Mouse (Mus musculus): ENCODE measurements around the gene Tmem265. TPM values are rescaled to one million over a fixed set of nuclear protein-coding genes. Genes with fewer than 3 reads are reported as not detected.

Gene Tmem265
- polyA plus RNA-seq, 1 experiment from 2014 or later: 8.7 TPM

DNA sequence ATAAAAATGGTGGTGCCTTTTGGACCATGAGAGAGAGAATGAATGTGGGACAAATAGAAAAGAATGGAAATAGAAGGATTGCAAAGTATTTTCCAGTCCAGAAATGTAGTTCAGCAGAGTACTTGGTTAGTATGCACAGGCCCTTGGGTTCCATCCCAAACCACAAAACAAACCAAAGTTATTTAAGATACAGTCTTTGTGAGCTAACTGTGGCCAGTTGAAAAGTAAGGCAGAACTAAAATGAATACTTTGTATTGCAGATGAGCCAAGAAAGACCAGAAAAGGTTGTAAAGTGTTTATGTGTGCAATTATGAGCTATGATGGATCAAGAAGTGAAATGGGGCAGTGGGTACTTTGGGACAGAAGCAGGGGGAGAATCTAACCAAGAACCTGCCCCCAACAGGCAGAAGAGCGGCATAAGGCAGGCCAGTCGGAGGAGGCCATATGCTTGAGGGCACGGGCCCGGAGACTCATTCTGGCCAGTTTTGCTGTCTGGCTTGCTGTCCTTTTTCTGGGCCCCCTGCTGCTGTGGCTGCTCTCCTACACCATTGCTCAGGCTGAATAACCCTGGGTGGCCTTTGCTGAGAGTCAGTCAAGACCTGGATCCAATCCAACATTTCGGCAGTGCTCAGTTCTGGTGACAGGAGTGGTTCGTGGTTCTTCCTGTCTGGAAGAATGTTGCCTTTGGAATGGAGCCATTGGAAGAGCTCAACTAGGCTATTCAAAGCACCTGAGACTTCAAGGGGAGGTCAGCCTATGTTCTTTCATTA, 3.4 kb downstream of the Tmem265 start:
- Histone ChIP-seq H3K4me2 (no peak overlapping the region), H3K4me3 (replicated peaks) (no peak overlapping the region), H3K36me3 (peaks cover 86% of the 10 kb centered on the region), H3K9ac (no peak overlapping the region), H3K9me3 (replicated peaks) (no peaks in the 10 kb centered on the region), H3K27me3 (no peaks in the 10 kb centered on the region), H3K4me1 (no peaks in the 10 kb centered on the region), H3K27ac (no peak overlapping the region)
- ATAC-seq (replicated peaks; ENCODE audit: low FRiP score): no peak
- 69% methylated on average over 6 of the region's 6 CpGs for WGBS

DNA sequence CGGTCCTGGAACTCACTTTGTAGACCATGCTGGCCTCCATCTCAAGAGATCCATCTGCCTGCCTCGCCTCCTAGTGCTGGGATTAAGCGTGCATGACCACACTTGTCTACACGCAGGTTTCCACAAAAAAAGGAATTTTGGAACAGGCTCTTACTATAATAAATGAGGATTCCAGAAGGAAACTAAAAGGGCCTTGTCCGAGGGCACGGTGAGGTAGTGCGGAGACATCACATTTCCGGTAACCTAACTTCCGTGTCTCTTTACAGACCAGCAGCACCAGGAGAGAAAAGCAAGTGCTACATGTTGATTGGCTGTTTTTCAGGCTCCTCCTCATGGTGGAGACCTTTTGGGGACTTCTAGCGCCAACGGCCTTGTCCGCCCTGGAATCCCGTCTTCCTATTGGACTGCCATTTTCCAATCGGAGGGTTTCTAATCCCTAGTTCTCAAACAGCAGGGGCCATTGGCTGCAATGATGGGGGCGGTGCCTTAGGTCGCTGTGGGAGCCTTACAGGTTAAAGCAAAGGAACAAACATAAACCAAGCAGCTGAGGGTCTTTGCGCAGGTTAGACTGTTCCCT, 11.8 kb downstream of the Tmem265 start, which contains the start of gene Phkg2:
TSS of gene Phkg2 (plus strand) at position 446 of the 577 bp plus-strand sequence.
- Histone ChIP-seq H3K27ac (peak within 1 kb of the TSS; percentile 86), H3K4me3 (replicated peaks) (peak within 1 kb of the TSS; percentile 86), H3K36me3 (peaks cover 35% of the 10 kb centered on the region), H3K9ac (peak within 1 kb of the TSS; percentile 81), H3K4me2 (peak within 1 kb of the TSS; percentile 88), H3K9me3 (replicated peaks) (no peaks in the 10 kb centered on the region), H3K4me1 (peaks cover 25% of the 10 kb centered on the region), H3K27me3 (no peaks in the 10 kb centered on the region)
- ATAC-seq (replicated peaks; ENCODE audit: low FRiP score): peak; percentile 98
- under 1% methylated on average over 17 of the region's 17 CpGs for WGBS

DNA sequence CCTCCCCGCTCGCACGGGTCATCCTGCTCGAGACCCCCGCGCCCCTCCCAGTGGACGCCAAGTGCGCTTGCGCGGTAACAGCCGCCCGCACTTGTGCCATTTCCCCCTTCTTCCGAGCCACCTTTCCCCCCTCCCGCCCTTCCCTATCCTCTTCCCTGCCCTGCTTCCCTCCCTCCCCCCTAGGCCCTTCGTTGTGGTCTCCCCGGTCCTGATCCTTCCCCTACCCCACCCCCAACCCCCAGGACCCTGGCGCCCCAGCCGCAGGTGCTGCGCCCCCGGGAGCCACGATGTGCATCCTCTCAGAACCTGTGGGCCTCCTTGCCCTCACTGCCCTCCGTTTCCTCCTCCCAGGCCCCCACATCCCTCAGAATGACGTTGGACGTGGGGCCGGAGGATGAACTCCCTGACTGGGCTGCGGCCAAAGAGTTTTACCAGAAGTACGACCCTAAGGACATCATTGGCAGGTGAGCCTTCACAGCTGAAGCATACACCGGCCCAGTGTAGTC, 12.4 kb downstream of the Tmem265 start:
- Histone ChIP-seq H3K4me1 (peaks cover 25% of the 10 kb centered on the region), H3K9ac (peak overlapping the region; percentile 81), H3K36me3 (peaks cover 37% of the 10 kb centered on the region), H3K4me2 (peak overlapping the region; percentile 88), H3K27ac (peak overlapping the region; percentile 86), H3K27me3 (no peaks in the 10 kb centered on the region), H3K4me3 (replicated peaks) (peak overlapping the region; percentile 86), H3K9me3 (replicated peaks) (no peaks in the 10 kb centered on the region)
- peak; percentile 71 for ATAC-seq (replicated peaks; ENCODE audit: low FRiP score)
- WGBS: under 1% methylated on average over 28 of the region's 28 CpGs

DNA sequence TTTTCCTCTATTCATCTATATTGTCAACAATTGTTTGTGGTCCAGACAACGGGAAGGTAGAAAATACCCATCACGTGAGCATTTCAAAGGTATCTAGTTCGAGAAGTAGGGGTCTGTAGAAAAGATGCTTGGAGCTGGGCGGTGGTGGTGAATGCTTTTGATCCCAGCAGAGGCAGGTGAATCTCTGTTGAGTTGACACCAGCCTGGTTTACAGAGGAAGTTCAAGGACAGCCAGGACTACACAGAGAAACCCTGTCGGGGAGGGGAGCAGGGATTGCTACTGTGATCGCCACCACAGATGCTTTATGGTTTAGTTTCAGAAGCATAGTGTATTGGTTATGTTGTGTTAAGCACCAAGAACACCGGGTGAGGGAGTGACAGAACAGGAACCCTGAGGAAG, 12.9 kb downstream of the Tmem265 start:
- Histone ChIP-seq H3K27ac (peak overlapping the region; percentile 86; the same call in 1 of the 2 replicates), H3K27me3 (no peaks in the 10 kb centered on the region), H3K4me2 (peak overlapping the region; percentile 88), H3K9ac (peak overlapping the region; percentile 81), H3K4me3 (replicated peaks) (peak overlapping the region; percentile 86), H3K4me1 (peaks cover 25% of the 10 kb centered on the region), H3K9me3 (replicated peaks) (no peaks in the 10 kb centered on the region), H3K36me3 (peaks cover 36% of the 10 kb centered on the region)
- WGBS: 18% methylated on average over 7 of the region's 7 CpGs
- ATAC-seq (replicated peaks; ENCODE audit: low FRiP score): no peak

- H3K9me3 ChIP-seq (replicated peaks): no peaks in the 10 kb centered on the region
- 85% methylated on average over 6 of the region's 6 CpGs for WGBS
- peaks cover 9% of the 10 kb centered on the region for H3K4me1 ChIP-seq
- no peak overlapping the region for H3K4me3 ChIP-seq (replicated peaks)
- no peak overlapping the region for H3K27ac ChIP-seq
- ATAC-seq (replicated peaks; ENCODE audit: low FRiP score): no peak
- H3K36me3 ChIP-seq: peaks cover 71% of the 10 kb centered on the region
- no peak overlapping the region for H3K4me2 ChIP-seq
- no peaks in the 10 kb centered on the region for H3K27me3 ChIP-seq
- no peak overlapping the region for H3K9ac ChIP-seq
These were observed 22.1 kb downstream of the Tmem265 start for GRCm38 (mm10) chr7:127583260-127583659.

DNA sequence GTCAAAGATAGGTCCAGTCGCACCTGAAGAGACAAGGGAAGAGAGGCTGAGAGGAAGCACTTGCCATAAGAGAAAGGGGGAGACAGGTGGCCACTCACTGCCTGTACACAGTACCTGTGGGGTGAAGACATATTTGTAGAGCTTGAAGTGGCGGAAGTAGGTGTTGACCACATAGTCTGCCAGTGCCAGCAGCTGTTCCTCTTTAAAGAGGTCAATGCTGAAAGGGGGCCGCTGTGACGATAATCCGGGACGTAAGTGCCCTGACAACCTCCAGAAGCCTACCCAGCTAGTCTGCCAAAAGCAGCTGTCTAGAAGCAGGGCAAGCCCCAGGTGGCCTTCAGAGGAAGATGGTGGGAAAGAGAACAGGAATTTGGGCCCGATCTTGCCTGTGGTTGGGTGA, 23.8 kb downstream of the Tmem265 start:
- ATAC-seq (replicated peaks; ENCODE audit: low FRiP score): no peak
- Histone ChIP-seq H3K4me1 (peaks cover 19% of the 10 kb centered on the region), H3K36me3 (peaks cover 62% of the 10 kb centered on the region), H3K4me3 (replicated peaks) (no peak overlapping the region), H3K27ac (no peak overlapping the region), H3K9ac (no peak overlapping the region), H3K9me3 (replicated peaks) (no peaks in the 10 kb centered on the region), H3K27me3 (no peaks in the 10 kb centered on the region), H3K4me2 (no peak overlapping the region)
- WGBS: 90% methylated on average over 7 of the region's 7 CpGs

GRCm38 (mm10) chr7:127586149-127586548, 25.0 kb downstream of the Tmem265 start:
- H3K9me3 ChIP-seq (replicated peaks): no peaks in the 10 kb centered on the region
- no peaks in the 10 kb centered on the region for H3K27me3 ChIP-seq
- WGBS: 86% methylated on average over 6 of the region's 6 CpGs
- ATAC-seq (replicated peaks; ENCODE audit: low FRiP score): no peak
- H3K36me3 ChIP-seq: peaks cover 62% of the 10 kb centered on the region
- H3K9ac ChIP-seq: no peak overlapping the region
- no peak overlapping the region for H3K27ac ChIP-seq
- peaks cover 19% of the 10 kb centered on the region for H3K4me1 ChIP-seq
- H3K4me3 ChIP-seq (replicated peaks): no peak overlapping the region
- no peak overlapping the region for H3K4me2 ChIP-seq

GRCm38 (mm10) chr7:127587196-127587595, 26.0 kb downstream of the Tmem265 start:
- Histone ChIP-seq H3K36me3 (peaks cover 62% of the 10 kb centered on the region), H3K4me3 (replicated peaks) (peak overlapping the region; percentile 84), H3K4me1 (peaks cover 19% of the 10 kb centered on the region), H3K27ac (peak overlapping the region; percentile 83), H3K27me3 (no peaks in the 10 kb centered on the region), H3K9me3 (replicated peaks) (no peaks in the 10 kb centered on the region), H3K4me2 (peak overlapping the region; percentile 78), H3K9ac (peak overlapping the region; percentile 49)
- ATAC-seq (replicated peaks; ENCODE audit: low FRiP score): no peak
- WGBS: 66% methylated on average over 5 of the region's 5 CpGs

GRCm38 (mm10) chr7:127588011-127588871, 27.1 kb downstream of the Tmem265 start, which contains the start of the genes Ccdc189 and Rnf40:
Ccdc189 (minus strand) TSS chr7:127588595.
Rnf40 (plus strand) TSS chr7:127588767.
- H3K4me2 ChIP-seq: peak within 1 kb of the TSS; percentile 78
- H3K27ac ChIP-seq: peak within 1 kb of the TSS; percentile 83
- H3K4me3 ChIP-seq (replicated peaks): peak within 1 kb of the TSS; percentile 84
- H3K9ac ChIP-seq: peak within 1 kb of the TSS; percentile 83
- H3K9me3 ChIP-seq (replicated peaks): no peaks in the 10 kb centered on the region
- peaks cover 19% of the 10 kb centered on the region for H3K4me1 ChIP-seq
- H3K27me3 ChIP-seq: no peaks in the 10 kb centered on the region
- H3K36me3 ChIP-seq: peaks cover 62% of the 10 kb centered on the region
- peak; percentile 98 for ATAC-seq (replicated peaks; ENCODE audit: low FRiP score)
- WGBS: under 1% methylated on average over 50 of the region's 50 CpGs

GRCm38 (mm10) chr7:127588901-127589300, 27.7 kb downstream of the Tmem265 start:
- no peak for ATAC-seq (replicated peaks; ENCODE audit: low FRiP score)
- WGBS: 5% methylated on average over 29 of the region's 29 CpGs
- Histone ChIP-seq H3K9ac (peak overlapping the region; percentile 83), H3K4me1 (peaks cover 19% of the 10 kb centered on the region), H3K27ac (peak overlapping the region; percentile 72), H3K4me3 (replicated peaks) (peak overlapping the region; percentile 84), H3K9me3 (replicated peaks) (no peaks in the 10 kb centered on the region), H3K27me3 (no peaks in the 10 kb centered on the region), H3K36me3 (peaks cover 62% of the 10 kb centered on the region), H3K4me2 (peak overlapping the region; percentile 78)

DNA sequence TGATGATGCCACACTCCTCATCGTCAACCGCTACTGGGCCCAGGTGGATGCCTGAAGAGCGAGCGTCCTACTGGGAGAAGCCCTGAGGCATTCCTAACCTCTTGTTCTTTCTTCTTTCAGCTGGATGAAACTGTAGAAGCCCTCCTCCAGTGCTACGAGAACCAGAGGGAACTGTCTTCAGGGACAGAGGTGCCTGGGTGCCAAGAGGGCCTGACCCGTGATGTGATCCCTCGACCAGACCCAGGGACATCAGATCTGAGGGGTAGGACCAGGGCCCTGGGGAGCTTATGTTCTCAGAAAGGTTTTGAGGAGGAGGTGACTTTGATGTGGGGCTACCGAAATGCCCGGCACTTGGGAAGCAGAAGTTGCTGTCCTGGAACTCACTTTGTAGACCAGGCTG, 28.4 kb downstream of the Tmem265 start:
- H3K27ac ChIP-seq: no peak overlapping the region
- no peaks in the 10 kb centered on the region for H3K9me3 ChIP-seq (replicated peaks)
- H3K27me3 ChIP-seq: no peaks in the 10 kb centered on the region
- no peak for ATAC-seq (replicated peaks; ENCODE audit: low FRiP score)
- 84% methylated on average over 9 of the region's 9 CpGs for whole genome bisulfite sequencing
- H3K36me3 ChIP-seq: peaks cover 62% of the 10 kb centered on the region
- H3K9ac ChIP-seq: 0 out of 2 replicates have a peak overlapping the region, but pooled peaks have one; percentile 83
- peak overlapping the region; percentile 78 for H3K4me2 ChIP-seq
- H3K4me3 ChIP-seq (replicated peaks): peak overlapping the region; percentile 84
- peaks cover 19% of the 10 kb centered on the region for H3K4me1 ChIP-seq
